Mouse (Mus musculus) heart, postnatal 0 days (tissue): ENCODE measurements around the gene Sf3a3. TPM values are rescaled to one million over a fixed set of nuclear protein-coding genes. Genes with fewer than 3 reads are reported as not detected.

Source experiments
- ATAC-seq: fragments of 200-750 bp; cut with Nextera tagmentation; 2 replicates; pipeline ENCODE4 v1.8.0; 2017; ENCODE audit warnings: low read depth, moderate number of reproducible peaks, moderate library complexity; ENCODE audit not compliant: insufficient read depth
- DNase-seq: peaks from one replicate; pipeline ENCODE4 v3.0.0-alpha.2; 2016; ENCODE audit warnings: low spot score
- H3K27ac ChIP-seq: fragments of 300-500 bp; sonication (generic); 2 replicates; pipeline ENCODE4 v1.5.1; 2014; ENCODE audit warnings: low read depth, mild to moderate bottlenecking
- H3K27me3 ChIP-seq: fragments of 300-500 bp; sonication (generic); 2 replicates; pipeline ENCODE4 v1.6.1; 2014; ENCODE audit warnings: low read length, mixed read lengths; ENCODE audit not compliant: control insufficient read depth, insufficient read depth
- H3K36me3 ChIP-seq: fragments of 300-500 bp; sonication (generic); replicated peaks from 2 replicates; pipeline ENCODE4 v1.6.1; 2014; ENCODE audit warnings: low read length, mixed read lengths; ENCODE audit not compliant: control insufficient read depth, insufficient read depth
- H3K4me1 ChIP-seq: fragments of 300-500 bp; sonication (generic); 2 replicates; pipeline ENCODE4 v1.6.1; 2014; ENCODE audit warnings: antibody characterized with exemption; ENCODE audit not compliant: control insufficient read depth, insufficient read depth
- H3K4me2 ChIP-seq: fragments of 300-500 bp; sonication (generic); 2 replicates; pipeline ENCODE4 v1.6.1; 2014; ENCODE audit warnings: low read depth, mild to moderate bottlenecking, low read length, moderate library complexity
- H3K4me3 ChIP-seq: fragments of 300-500 bp; sonication (generic); 2 replicates; pipeline ENCODE4 v1.5.1; 2014; ENCODE audit warnings: low read depth, low read length
- H3K9ac ChIP-seq: fragments of 300-500 bp; sonication (generic); replicated peaks from 2 replicates; pipeline ENCODE4 v1.6.1; 2014; ENCODE audit warnings: low read depth, low read length, mixed read lengths
- H3K9me3 ChIP-seq: fragments of 300-500 bp; sonication (generic); replicated peaks from 2 replicates; pipeline ENCODE4 v1.6.1; 2016; ENCODE audit warnings: low read length; ENCODE audit not compliant: control insufficient read depth
- CTCF ChIP-seq: IDR thresholded peaks from 2 replicates; pipeline ENCODE4 v1.5.1; 2016; ENCODE audit warnings: antibody characterized with exemption, control low read depth, low read depth
- EP300 ChIP-seq: IDR thresholded peaks from 2 replicates; pipeline ENCODE4 v1.6.1; 2016; ENCODE audit warnings: antibody characterized with exemption, low read depth
- WGBS: fragments of 180-500 bp; shearing (Covaris S2); extraction: QIAGEN DNeasy Blood & Tissue Kit; methylation state at CpG from one replicate; pipeline ENCODE4 v1.1.7; 2014; 5-methylcytosine and 5-hydroxymethylcytosine counted together
- polyA plus RNA-seq: library from polyadenylated mRNA; unstranded; fragments of >200 nt; fragmentation: Nextera tagmentation; extraction: Ambion mirVana; gene quantifications from 2 replicates; pipeline ENCODE4 v1.2.1, GENCODE M21; 2015
- total RNA-seq: library from RNA; depleted of rRNA; stranded (reverse); fragments of >200 nt; gene quantifications from 2 replicates; pipeline ENCODE4 v1.2.3, GENCODE M21; 2014; ENCODE audit warnings: low replicate concordance; rRNA removed

Sf3a3 gene
- total RNA-seq (15.4 and 23.6 TPM in 2 replicates), polyA plus RNA-seq (47.5 and 50.6 TPM in 2 replicates)

DNA sequence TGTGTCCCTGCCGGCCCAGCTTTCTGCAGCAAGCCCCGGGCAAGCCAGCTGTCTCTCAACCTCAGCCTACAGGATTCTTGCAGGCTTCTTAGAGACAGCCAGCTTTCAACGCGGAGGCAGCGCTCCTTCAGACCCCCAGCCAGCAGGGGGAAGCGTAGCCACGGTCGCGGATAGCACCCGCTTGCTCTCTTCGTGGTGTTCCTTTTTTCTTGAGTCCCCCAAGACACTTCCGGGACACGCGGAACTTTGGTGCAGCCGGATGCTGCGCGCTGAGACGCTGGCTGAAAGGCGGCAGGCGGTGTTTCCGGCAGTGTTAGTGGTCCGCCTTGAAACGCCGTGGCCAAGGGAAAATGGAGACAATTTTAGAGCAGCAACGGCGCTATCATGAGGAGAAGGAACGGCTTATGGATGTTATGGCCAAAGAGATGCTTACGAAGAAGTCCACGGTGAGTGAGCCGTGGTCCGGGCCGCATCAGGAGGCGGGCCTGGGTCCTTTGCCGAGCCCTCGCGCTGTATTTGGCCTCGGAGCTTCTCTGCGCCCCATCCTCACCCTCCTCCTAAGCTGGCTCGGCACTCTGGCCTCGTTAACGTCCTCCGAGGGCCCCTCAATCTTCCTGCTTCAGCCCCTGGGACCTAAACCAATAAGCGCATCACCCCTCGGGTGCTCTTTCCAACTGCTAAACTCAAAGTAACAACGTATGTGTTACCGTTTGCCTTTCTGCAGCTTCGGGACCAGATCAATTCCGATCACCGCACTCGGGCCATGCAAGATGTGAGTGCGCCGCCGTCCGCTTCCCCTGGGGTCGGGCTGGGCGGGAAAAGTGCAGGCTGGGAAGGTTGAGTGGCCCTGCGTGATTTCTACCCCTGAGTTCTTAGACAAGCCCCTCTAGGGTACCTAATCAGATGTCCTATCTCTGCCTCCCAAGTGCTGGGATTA is at the start of gene Sf3a3:
Gene Sf3a3 (plus strand): TSS at position 232 of the 937 bp plus-strand sequence.
- no peak for TF ChIP-seq EP300
- TF ChIP-seq CTCF: peak; percentile 86
- Histone ChIP-seq H3K36me3 (peaks cover 40% of the 10 kb centered on the region), H3K9ac (peak within 1 kb of the TSS; percentile 80), H3K27ac (peak within 1 kb of the TSS; percentile 68), H3K4me1 (peaks cover 19% of the 10 kb centered on the region), H3K4me3 (peak within 1 kb of the TSS; percentile 68), H3K4me2 (peak within 1 kb of the TSS; percentile 74), H3K27me3 (no peaks in the 10 kb centered on the region), H3K9me3 (no peaks in the 10 kb centered on the region)
- DNase-seq (peak; percentile 95), ATAC-seq (peak; percentile 94)
- under 1% methylated on average over 57 of the region's 57 CpGs for WGBS

DNA sequence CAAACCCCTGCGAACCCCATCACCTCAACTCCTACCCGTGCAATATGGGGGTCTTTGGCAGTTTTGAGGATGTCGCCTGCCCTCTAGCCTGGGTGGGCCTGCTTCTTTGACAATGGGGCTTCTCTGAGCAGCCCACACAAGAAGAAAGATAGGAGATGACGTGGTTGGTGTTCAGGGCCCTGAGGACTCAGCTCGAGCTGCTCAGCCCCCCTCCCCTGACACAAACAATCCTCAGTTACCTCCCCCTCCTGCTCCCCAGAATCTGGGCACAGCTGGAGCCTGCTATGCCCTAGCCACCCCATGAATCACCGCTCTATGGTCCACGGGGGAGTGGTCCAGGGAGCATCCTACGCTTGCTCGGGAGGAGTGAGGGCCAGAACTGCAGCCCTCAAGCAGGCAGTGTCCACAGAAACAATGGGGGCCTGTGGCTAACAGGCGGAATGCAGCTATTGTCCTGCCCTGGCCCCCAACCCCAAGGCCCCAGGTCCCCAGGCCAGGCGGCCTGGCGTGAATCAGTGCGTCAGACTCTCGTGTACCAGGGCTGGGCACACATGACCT is 47.0 kb upstream of the Sf3a3 start:
- Histone ChIP-seq H3K4me3 (no peak overlapping the region), H3K36me3 (no peaks in the 10 kb centered on the region), H3K4me1 (peaks cover 6% of the 10 kb centered on the region), H3K27me3 (peaks cover 79% of the 10 kb centered on the region), H3K9me3 (no peaks in the 10 kb centered on the region), H3K4me2 (no peak overlapping the region), H3K9ac (no peak overlapping the region), H3K27ac (no peak overlapping the region)
- no peak for DNase-seq
- 36% methylated on average over 14 of the region's 14 CpGs for WGBS
- TF ChIP-seq CTCF (no peak), EP300 (no peak)
- no peak for ATAC-seq

DNA sequence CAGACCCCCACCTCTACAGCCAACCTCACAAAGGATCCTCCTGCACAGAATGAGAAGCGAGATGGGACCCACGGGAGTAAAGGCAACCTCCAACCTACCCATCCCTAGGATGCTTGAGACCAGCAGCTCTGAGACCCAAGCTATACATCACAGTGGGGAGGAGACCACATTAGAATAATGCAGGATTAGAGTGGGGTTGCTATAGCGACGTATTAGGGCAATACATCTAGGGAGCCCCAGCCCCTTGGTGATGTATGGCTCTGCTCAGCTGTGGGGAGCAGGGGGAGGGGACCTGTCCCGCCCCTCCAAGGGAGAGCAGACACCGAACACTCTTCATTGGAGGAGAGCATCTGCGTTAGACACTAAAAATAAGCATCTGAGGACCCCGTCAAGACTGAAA is 46.5 kb upstream of the Sf3a3 start:
- no peak for ATAC-seq
- no peak overlapping the region for H3K27ac ChIP-seq

DNA sequence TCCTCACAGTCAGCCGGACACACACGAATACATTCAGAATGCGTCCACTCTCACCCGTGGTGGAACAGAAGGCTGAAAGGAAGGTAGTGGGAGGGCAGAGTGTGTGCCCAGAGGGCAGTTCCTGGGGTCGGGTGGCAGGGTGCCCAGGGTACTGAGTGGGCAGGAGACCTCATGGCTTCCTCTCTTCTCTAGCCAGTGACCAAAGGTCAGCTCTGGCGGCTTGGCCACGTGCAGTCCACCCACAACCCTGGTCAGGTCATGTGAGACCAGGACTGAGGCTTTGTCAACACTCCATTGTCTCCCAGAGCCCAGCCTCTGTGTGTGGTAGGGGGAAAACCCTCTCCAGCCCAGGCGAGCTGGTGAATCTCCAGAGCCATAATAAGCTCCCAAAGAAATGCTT is 44.3 kb upstream of the Sf3a3 start:
- TF ChIP-seq EP300: no peak
- no peak for TF ChIP-seq CTCF
- peaks cover 10% of the 10 kb centered on the region for H3K4me1 ChIP-seq
- H3K4me3 ChIP-seq: no peak overlapping the region
- no peak overlapping the region for H3K4me2 ChIP-seq
- H3K27me3 ChIP-seq: peaks cover 65% of the 10 kb centered on the region
- WGBS: 58% methylated on average over 8 of the region's 8 CpGs
- ATAC-seq: no peak
- no peak overlapping the region for H3K27ac ChIP-seq
- DNase-seq: no peak
- H3K9ac ChIP-seq: no peak overlapping the region
- H3K9me3 ChIP-seq: no peaks in the 10 kb centered on the region
- no peaks in the 10 kb centered on the region for H3K36me3 ChIP-seq

More for the DNA sequence above, 46.5 kb upstream of the Sf3a3 start:
- peaks cover 10% of the 10 kb centered on the region for H3K4me1 ChIP-seq
- 31% methylated on average over 8 of the region's 8 CpGs for WGBS
- no peak for TF ChIP-seq EP300
- TF ChIP-seq CTCF: no peak
- H3K36me3 ChIP-seq: no peaks in the 10 kb centered on the region
- H3K9ac ChIP-seq: no peak overlapping the region
- peaks cover 79% of the 10 kb centered on the region for H3K27me3 ChIP-seq
- H3K9me3 ChIP-seq: no peaks in the 10 kb centered on the region
- no peak overlapping the region for H3K4me3 ChIP-seq
- DNase-seq: no peak
- H3K4me2 ChIP-seq: no peak overlapping the region

DNA sequence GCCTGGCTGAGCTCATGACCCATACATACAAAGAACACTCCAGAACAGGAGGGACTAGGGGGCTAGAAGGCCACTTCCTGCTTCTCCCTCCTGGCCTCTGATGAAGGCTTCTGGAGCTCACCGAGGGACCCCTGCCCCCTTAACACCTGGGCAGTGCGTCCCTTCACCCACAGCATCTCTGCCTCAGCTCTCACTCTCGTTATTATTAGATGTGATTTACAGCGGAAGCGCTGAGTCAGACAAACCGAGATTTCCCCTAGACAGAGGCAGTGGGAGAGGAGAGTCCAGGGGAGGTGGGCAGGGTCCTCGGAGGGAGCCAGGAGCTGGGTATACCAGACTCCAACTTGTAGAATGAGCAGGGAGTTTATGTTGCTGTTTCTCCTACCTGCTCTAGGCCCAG is 43.0 kb upstream of the Sf3a3 start:
- DNase-seq (no peak), ATAC-seq (no peak)
- Histone ChIP-seq H3K4me2 (0 out of 2 replicates have a peak overlapping the region, but pooled peaks have one; percentile 32), H3K4me1 (peaks cover 10% of the 10 kb centered on the region), H3K27ac (no peak overlapping the region), H3K36me3 (0 out of 2 replicates have a peak, but pooled peaks cover under 1% of the 10 kb centered on the region), H3K27me3 (peaks cover 54% of the 10 kb centered on the region), H3K9me3 (no peaks in the 10 kb centered on the region), H3K4me3 (no peak overlapping the region), H3K9ac (no peak overlapping the region)
- no peak for TF ChIP-seq EP300
- WGBS: 23% methylated on average over 7 of the region's 7 CpGs
